32 mouse cellular contexts compared by ENCODE assay signal in genomic region chr4:101712563-101712962, GRCm38 (mm10). TPM values are rescaled to one million over a fixed set of nuclear protein-coding genes. Genes with fewer than 3 reads are reported as not detected.
DNase-seq lines count a peak whose midpoint lies in the region; ATAC-seq and TF ChIP-seq lines count a peak whose summit lies in the region.
"Had no signal": no experiment of that assay in that cellular context is flagged by ENCODE, and none has a peak within 500 bp of the region (broad histone marks: within the 10 kb centered on the region; RNA-seq: fewer than 3 reads in every experiment).

No protein-coding gene starts in this region.

- H3K27ac ChIP-seq in midbrain, embryonic 10.5 days (replicated peaks), result peak overlapping the region; percentile 46; the same call in 1 of the 2 replicates
- no peak overlapping the region for H3K27ac ChIP-seq in midbrain, embryonic 16.5 days (ENCODE audit: low read length)
- H3K27ac ChIP-seq in embryonic facial prominence, embryonic 11.5 days (replicated peaks; ENCODE audit: low read depth, low read length), result no peak overlapping the region
- H3K27ac ChIP-seq in limb, embryonic 14.5 days (replicated peaks; ENCODE audit: low read depth, low read length), result no peak overlapping the region
- H3K27ac ChIP-seq: gastrocnemius, adult 2 months; kidney, postnatal 0 days; liver, embryonic 14.5 days; neural tube, embryonic 12.5 days had no signal

- H3K27me3 ChIP-seq in midbrain, embryonic 10.5 days (ENCODE audit: low read depth, poor library complexity, severe bottlenecking), result peaks cover 23% of the 10 kb centered on the region
- H3K27me3 ChIP-seq in midbrain, embryonic 16.5 days (ENCODE audit: control insufficient read depth, insufficient read depth, low read depth, low read length), result peaks cover 9% of the 10 kb centered on the region
- peaks cover 3% of the 10 kb centered on the region; the same call in 1 of the 2 replicates for H3K27me3 ChIP-seq in embryonic facial prominence, embryonic 11.5 days (ENCODE audit: control insufficient read depth, insufficient read depth, low read length)
- H3K27me3 ChIP-seq in limb, embryonic 14.5 days (ENCODE audit: control insufficient read depth, insufficient read depth, low read length), result peaks cover 5% of the 10 kb centered on the region

- DNase-seq in midbrain, embryonic 10.5 days (ENCODE audit: low spot score), result no peak
- peak; percentile 52 for DNase-seq in embryonic facial prominence, embryonic 11.5 days (ENCODE audit: low spot score)
- DNase-seq in forelimb bud, embryonic 11.5 days (ENCODE audit: low read depth, low spot score), result peak; percentile 48
- peak; percentile 52 for DNase-seq in limb, embryonic 14.5 days (ENCODE audit: low spot score)
- DNase-seq in testis, postnatal 14 days (ENCODE audit: low spot score), result no peak
- no peak for DNase-seq in kidney, postnatal 25 days
- DNase-seq: adrenal gland, postnatal 25 days; cerebellum, adult 18-20 months; cerebellum, postnatal 14 days; gastrocnemius, adult 2 months; gastrocnemius, postnatal 36 days; heart, adult 18-20 months; heart, postnatal 10 days; kidney, adult 18-20 months; layer of hippocampus, adult 9-11 months; liver; lung, embryonic 14.5 days; lung, postnatal 14 days; right cerebral cortex, postnatal 4 days; thymus, postnatal 4 days had no signal

- no peak for TF ChIP-seq POLR2A in limb, embryonic 14.5 days (IDR thresholded peaks at IDR 0.05; ENCODE audit: borderline replicate concordance, extremely low read depth, insufficient read depth, insufficient read length)

- H3K4me3 ChIP-seq in midbrain, embryonic 10.5 days, result no peak overlapping the region
- H3K4me3 ChIP-seq in midbrain, embryonic 16.5 days (ENCODE audit: low read depth, low read length), result no peak overlapping the region
- no peak overlapping the region for H3K4me3 ChIP-seq in embryonic facial prominence, embryonic 11.5 days (ENCODE audit: low read depth, low read length)
- H3K4me3 ChIP-seq in limb, embryonic 14.5 days (replicated peaks; ENCODE audit: low read length), result no peak overlapping the region
- H3K4me3 ChIP-seq: gastrocnemius, adult 2 months; heart, embryonic 12.5 days; myocyte; neural tube, embryonic 12.5 days had no signal

- H3K4me2 ChIP-seq in midbrain, embryonic 16.5 days (ENCODE audit: low read length), result no peak overlapping the region
- H3K4me2 ChIP-seq in embryonic facial prominence, embryonic 11.5 days (ENCODE audit: low read depth, low read length), result no peak overlapping the region
- H3K4me2 ChIP-seq in limb, embryonic 14.5 days (replicated peaks; ENCODE audit: low read depth, low read length, severe bottlenecking), result no peak overlapping the region
- H3K4me2 ChIP-seq: heart, embryonic 12.5 days; lung, embryonic 14.5 days; midbrain, embryonic 11.5 days; neural tube, embryonic 12.5 days had no signal

- peaks cover 9% of the 10 kb centered on the region for H3K4me1 ChIP-seq in midbrain, embryonic 10.5 days
- peaks cover 5% of the 10 kb centered on the region for H3K4me1 ChIP-seq in midbrain, embryonic 16.5 days (ENCODE audit: control insufficient read depth, insufficient read depth, low read length)
- peaks cover 3% of the 10 kb centered on the region for H3K4me1 ChIP-seq in embryonic facial prominence, embryonic 11.5 days (ENCODE audit: control insufficient read depth, insufficient read depth, low read length)
- peaks cover 19% of the 10 kb centered on the region for H3K4me1 ChIP-seq in limb, embryonic 14.5 days (ENCODE audit: control insufficient read depth, insufficient read depth, low read length)

- no peak overlapping the region for H3K9ac ChIP-seq in midbrain, embryonic 16.5 days (ENCODE audit: low read depth, low read length)
- no peak overlapping the region for H3K9ac ChIP-seq in embryonic facial prominence, embryonic 11.5 days (replicated peaks; ENCODE audit: low read length)
- H3K9ac ChIP-seq in limb, embryonic 14.5 days (ENCODE audit: low read depth, low read length, severe bottlenecking), result no peak overlapping the region
- H3K9ac ChIP-seq: heart, embryonic 12.5 days; liver, embryonic 14.5 days; lung, embryonic 14.5 days; neural tube, embryonic 12.5 days had no signal

- no peaks in the 10 kb centered on the region for H3K9me3 ChIP-seq in midbrain, embryonic 10.5 days (replicated peaks)
- no peaks in the 10 kb centered on the region for H3K9me3 ChIP-seq in midbrain, embryonic 16.5 days (replicated peaks; ENCODE audit: control insufficient read depth, low read length, poor library complexity, severe bottlenecking)
- no peaks in the 10 kb centered on the region for H3K9me3 ChIP-seq in embryonic facial prominence, embryonic 11.5 days (replicated peaks; ENCODE audit: control insufficient read depth, low read length)
- H3K9me3 ChIP-seq in limb, embryonic 14.5 days (ENCODE audit: control insufficient read depth, low read length), result no peaks in the 10 kb centered on the region
- H3K9me3 ChIP-seq: G1E; heart, embryonic 12.5 days; neural tube, embryonic 12.5 days had no signal

- no peaks in the 10 kb centered on the region for H3K36me3 ChIP-seq in midbrain, embryonic 10.5 days
- H3K36me3 ChIP-seq in midbrain, embryonic 16.5 days (ENCODE audit: control insufficient read depth, insufficient read depth, low read length), result no peaks in the 10 kb centered on the region
- H3K36me3 ChIP-seq in embryonic facial prominence, embryonic 11.5 days (replicated peaks; ENCODE audit: control insufficient read depth, insufficient read depth, low read depth, low read length), result no peaks in the 10 kb centered on the region
- H3K36me3 ChIP-seq in limb, embryonic 14.5 days (ENCODE audit: control insufficient read depth, insufficient read depth, low read length), result no peaks in the 10 kb centered on the region
- H3K36me3 ChIP-seq: G1E; heart, embryonic 12.5 days; neural tube, embryonic 12.5 days had no signal

- 72% methylated on average over 1 of the region's 1 CpGs for WGBS in midbrain, embryonic 10.5 days
- 34% methylated on average over 1 of the region's 1 CpGs for WGBS in midbrain, embryonic 16.5 days
- WGBS in embryonic facial prominence, embryonic 11.5 days, result 14% methylated on average over 1 of the region's 1 CpGs
- 6% methylated on average over 1 of the region's 1 CpGs for WGBS in limb, embryonic 14.5 days

- ATAC-seq in midbrain, embryonic 16.5 days, result no peak
- no peak for ATAC-seq in embryonic facial prominence, embryonic 11.5 days (replicated peaks; ENCODE audit: insufficient number of reproducible peaks, low FRiP score, low TSS enrichment, low read depth)
- peak; percentile 41; the same call in 1 of the 2 replicates for ATAC-seq in limb, embryonic 14.5 days (ENCODE audit: low FRiP score, low read depth)
- ATAC-seq in CD4-positive, CD25-positive, alpha-beta regulatory T cell, adult 4 months, result no peak
- ATAC-seq: forebrain, embryonic 14.5 days; hindbrain, embryonic 16.5 days; Patski had no signal

RNA-seq across cellular contexts. Expression of gene Lepr, which starts 4.6 kb away (rescaled TPM):
- polyA plus RNA-seq in midbrain, embryonic 10.5 days (2016; fragmentation: Nextera tagmentation; extraction: Ambion mirVana), result 1.8 and 2.0 TPM in 2 replicates
- 2.5 and 3.6 TPM in 2 replicates for polyA plus RNA-seq in midbrain, embryonic 16.5 days (2015; fragmentation: Nextera tagmentation; extraction: Ambion mirVana)
- 5.2 and 6.0 TPM in 2 replicates for polyA plus RNA-seq in embryonic facial prominence, embryonic 11.5 days (2014; fragmentation: Nextera tagmentation; extraction: Ambion mirVana)
- polyA plus RNA-seq in limb, embryonic 14.5 days (2012; rRNA removed), result 10.3 and 13.0 TPM in 2 replicates
- polyA plus RNA-seq in limb, embryonic 14.5 days (2014; fragmentation: Nextera tagmentation; extraction: Ambion mirVana), result 12.8 and 16.1 TPM in 2 replicates
- not detected for polyA plus RNA-seq in CD4-positive, CD25-positive, alpha-beta regulatory T cell, adult 4 months (2017; shearing (Covaris generic))
- polyA plus RNA-seq: G1E had no signal

Comparison
In these comparisons a context has a peak if more than half of its experiments do, and no peak if none do; other contexts are left out.
1. DNase-seq: peak in embryonic facial prominence, embryonic 11.5 days (single experiment), forelimb bud, embryonic 11.5 days (single experiment) and limb, embryonic 14.5 days (single experiment); none in midbrain, embryonic 10.5 days (single experiment), testis, postnatal 14 days (single experiment) and kidney, postnatal 25 days (0 of 2).